9 mouse cellular contexts compared by ENCODE assay signal in genomic region chr12:35824587-35824987, GRCm38 (mm10).
DNase-seq lines count a peak whose midpoint lies in the region; ATAC-seq lines count a peak whose summit lies in the region.
"Had no signal": no experiment of that assay in that cellular context is flagged by ENCODE, and none has a peak within 500 bp of the region (broad histone marks: within the 10 kb centered on the region; RNA-seq: fewer than 3 reads in every experiment).

No protein-coding gene starts in this region.

- no peaks in the 10 kb centered on the region for H3K36me3 ChIP-seq in forebrain, embryonic 16.5 days (ENCODE audit: control insufficient read depth, insufficient read depth)
- H3K36me3 ChIP-seq: limb, embryonic 15.5 days had no signal

- WGBS in forebrain, embryonic 16.5 days: 35% methylated on average over 5 of the region's 5 CpGs

- no peak overlapping the region for H3K9ac ChIP-seq in forebrain, embryonic 16.5 days (replicated peaks; ENCODE audit: low read depth, low read length)
- H3K9ac ChIP-seq: limb, embryonic 15.5 days had no signal

- peak; percentile 64; the same call in 1 of the 2 replicates for ATAC-seq in forebrain, embryonic 16.5 days

- H3K9me3 ChIP-seq in forebrain, embryonic 16.5 days (ENCODE audit: control insufficient read depth, low read length): 0 out of 2 replicates have a peak, but pooled peaks cover 3% of the 10 kb centered on the region
- H3K9me3 ChIP-seq: limb, embryonic 15.5 days had no signal

- H3K4me3 ChIP-seq in forebrain, embryonic 16.5 days (replicated peaks; ENCODE audit: low read length): no peak overlapping the region
- H3K4me3 ChIP-seq: limb, embryonic 15.5 days had no signal

- no peaks in the 10 kb centered on the region for H3K4me1 ChIP-seq in forebrain, embryonic 16.5 days (replicated peaks; ENCODE audit: control insufficient read depth, insufficient read depth, low read length)

- no peaks in the 10 kb centered on the region for H3K27me3 ChIP-seq in forebrain, embryonic 16.5 days (replicated peaks; ENCODE audit: control insufficient read depth, insufficient read depth, low read length)
- H3K27me3 ChIP-seq: limb, embryonic 15.5 days had no signal

- peak; percentile 32 for DNase-seq in ovary, postnatal 36 days (ENCODE audit: low spot score)
- no peak for DNase-seq in ovary, postnatal 14 days (ENCODE audit: low spot score)
- peak; percentile 65 to 76 for DNase-seq in lung, adult 18-20 months
- DNase-seq in urinary bladder, postnatal 36 days (ENCODE audit: low spot score in 2 of 2): peak; percentile 68 to 71
- no peak for DNase-seq in left cerebral cortex, adult 11 months (ENCODE audit: low spot score)
- DNase-seq in cerebellum, adult 18-20 months: no peak
- no peak for DNase-seq in adrenal gland, postnatal 25 days

- no peak overlapping the region for H3K27ac ChIP-seq in forebrain, embryonic 16.5 days (ENCODE audit: low read length)
- H3K27ac ChIP-seq: limb, embryonic 15.5 days had no signal

- no peak overlapping the region for H3K4me2 ChIP-seq in forebrain, embryonic 16.5 days (ENCODE audit: low read length)
- H3K4me2 ChIP-seq: limb, embryonic 15.5 days had no signal

Comparison
In these comparisons a context has a peak if more than half of its experiments do, and no peak if none do; other contexts are left out.
1. DNase-seq: peak in ovary, postnatal 36 days (single experiment), lung, adult 18-20 months (2 of 2) and urinary bladder, postnatal 36 days (2 of 2); none in ovary, postnatal 14 days (single experiment), left cerebral cortex, adult 11 months (single experiment), cerebellum, adult 18-20 months (0 of 2) and adrenal gland, postnatal 25 days (single experiment).